Mouse (Mus musculus) thymus, postnatal 4 days (tissue): ENCODE measurements around the gene Srrm4.

ENCODE experiments used
- DNase-seq: peaks from one replicate; pipeline ENCODE4 v3.0.0; 2021

Srrm4 gene

DNA sequence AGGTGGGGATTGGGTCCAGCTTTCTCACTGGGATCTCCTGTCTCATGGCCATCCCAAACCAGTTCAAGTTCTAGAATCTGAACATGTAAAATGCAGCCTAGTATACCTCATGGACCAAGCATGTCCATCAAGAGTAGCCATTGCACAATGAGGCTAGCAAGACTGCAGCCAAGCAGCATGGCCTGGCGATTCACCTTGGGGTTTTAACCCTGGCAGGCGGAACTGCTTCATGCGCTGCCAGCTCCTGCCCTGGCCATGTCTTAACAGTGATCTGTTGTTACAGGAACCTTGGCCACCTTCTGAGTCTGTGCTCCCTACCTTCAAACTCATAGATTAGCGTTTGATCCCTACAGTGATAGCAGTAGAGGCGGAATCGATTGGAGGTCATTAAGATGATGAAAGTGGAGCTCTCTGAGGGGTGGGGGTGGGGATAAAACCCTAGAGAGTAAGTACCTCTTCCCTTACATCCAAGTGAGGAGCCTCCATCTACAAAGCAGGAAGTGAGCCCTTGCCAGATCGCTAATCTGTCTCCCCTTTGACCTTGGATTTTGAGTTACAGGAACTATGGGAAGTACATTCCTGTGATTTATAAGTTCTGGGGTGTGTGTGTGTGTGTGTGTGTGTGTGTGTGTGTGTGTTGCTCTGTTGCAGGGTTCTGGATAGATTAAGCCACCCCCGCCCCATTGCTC lies 191.4 kb downstream of the Srrm4 start:
- no peak for DNase-seq

DNA sequence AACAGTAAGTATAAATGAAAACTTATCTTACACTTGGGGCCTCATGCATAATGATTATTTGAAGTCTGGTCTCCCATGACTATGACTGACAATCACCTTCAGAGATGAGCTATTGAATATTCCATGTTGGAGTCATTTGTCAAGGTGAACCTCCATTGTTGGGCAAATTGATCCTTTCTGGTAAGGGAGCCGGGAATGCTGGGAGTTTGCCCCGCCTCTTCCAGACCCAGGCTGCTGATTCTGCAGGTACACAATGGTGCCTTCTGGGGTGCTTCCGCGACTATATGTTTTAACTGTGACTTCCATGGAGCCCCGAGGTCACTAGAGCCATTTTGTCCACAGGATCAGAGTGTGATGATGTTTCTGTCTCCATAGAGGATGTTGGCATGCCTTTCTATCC lies 195.5 kb downstream of the Srrm4 start:
- DNase-seq = no peak

DNA sequence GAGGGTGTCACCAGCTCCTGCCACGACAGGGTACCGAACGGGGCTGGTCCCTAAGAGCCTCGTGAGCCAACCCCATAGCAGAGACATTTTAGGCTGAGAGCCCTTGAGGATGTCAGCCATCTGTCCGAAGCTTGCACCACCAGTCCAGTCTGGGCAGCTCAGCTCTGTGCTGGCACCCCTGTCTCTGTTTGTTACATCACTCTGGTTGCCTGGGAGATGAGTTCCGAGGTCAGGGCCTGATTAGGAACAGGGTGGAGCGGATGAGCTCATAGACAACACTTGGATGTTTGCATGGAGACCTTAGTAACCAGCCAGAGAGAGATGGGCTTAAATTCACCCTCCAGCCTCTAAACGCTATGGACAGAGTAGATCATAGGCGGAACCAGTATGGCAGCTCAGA lies 199.0 kb downstream of the Srrm4 start:
- no peak for DNase-seq

DNA sequence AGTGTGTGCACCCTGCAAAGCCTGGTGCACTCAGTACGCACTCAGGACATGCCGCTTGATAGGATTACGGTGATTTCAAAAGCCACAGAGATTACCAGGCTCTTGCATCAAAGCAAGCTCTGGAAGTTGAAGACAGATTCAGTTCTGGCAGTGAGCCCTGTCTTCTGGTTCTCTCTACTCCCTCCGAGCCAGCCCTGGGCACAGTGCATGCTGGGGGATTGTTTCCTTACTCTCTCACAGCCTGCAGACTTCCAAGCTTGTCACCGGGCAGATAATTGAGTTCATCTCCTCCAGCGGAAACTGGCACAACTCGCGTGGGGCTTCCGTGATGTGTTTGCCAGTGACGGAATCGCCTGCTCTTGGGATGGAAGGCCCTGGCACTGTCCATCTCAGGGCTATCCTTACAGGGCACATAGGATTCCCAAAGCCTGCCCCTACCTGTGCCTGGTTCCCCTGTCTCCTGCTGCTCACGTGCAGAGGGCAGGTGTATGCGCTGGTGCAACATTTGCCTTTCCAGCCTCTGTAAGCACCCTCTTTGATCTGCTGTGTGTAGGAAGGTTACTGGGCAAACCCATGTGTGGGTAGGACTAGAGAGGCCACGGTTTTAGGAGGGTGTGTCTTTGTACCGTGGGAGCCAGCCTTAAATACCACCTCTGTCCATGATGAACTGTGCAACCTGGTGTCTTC lies 201.6 kb downstream of the Srrm4 start:
- no peak for DNase-seq

DNA sequence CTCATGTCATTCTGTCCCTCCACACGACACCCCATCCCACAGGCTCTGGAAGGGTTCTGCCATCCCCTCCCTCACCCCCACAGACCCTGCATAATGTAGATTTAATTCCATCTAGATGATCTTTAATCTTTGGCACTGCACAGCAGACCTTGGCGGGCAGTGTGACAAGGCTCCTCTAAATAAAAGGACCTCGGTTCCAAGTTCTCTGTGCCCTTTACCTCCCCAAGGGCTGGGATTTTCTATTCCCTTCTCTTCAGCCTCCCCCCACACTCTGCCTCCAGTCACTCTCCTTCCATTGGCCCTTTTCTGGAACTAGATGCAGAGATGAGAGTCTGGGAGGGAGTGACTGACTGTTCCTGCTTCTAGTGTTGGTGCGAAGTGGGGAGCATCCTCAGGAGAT lies 202.3 kb downstream of the Srrm4 start:
- no peak for DNase-seq
